Mouse (Mus musculus) neutrophil, adult 5-6 weeks (primary cell): ENCODE results near the gene Os9. TPM values are rescaled to one million over a fixed set of nuclear protein-coding genes. Genes with fewer than 3 reads are reported as not detected.
"Not testable (repeated sequence)": the region's sequence is repeated elsewhere in the genome, so short reads cannot be mapped to it uniquely, and the experiment has no call there.

Experiments used
- ATAC-seq: fragments of 151-379, 151-347 bp; 2 replicates; pipeline ENCODE4 v1.8.0; 2017; ENCODE audit warnings: mild to moderate bottlenecking, moderate TSS enrichment; ENCODE audit not compliant: insufficient number of reproducible peaks, poor library complexity, low FRiP score, severe bottlenecking; ENCODE audit errors: extremely low read depth
- total RNA-seq: library from RNA; stranded (forward); fragments of 200-1000 nt; gene quantifications from 2 replicates; pipeline ENCODE4 v1.2.3, GENCODE M21; 2017

Os9 gene
- total RNA-seq, 1 experiment from 2014 or later, result 157 TPM

- not testable (repeated sequence) for ATAC-seq
Measured at GRCm38 (mm10) chr10:127151233-127151632, 30.3 kb upstream of the Os9 start.

GRCm38 (mm10) chr10:127150471-127150872 is 29.5 kb upstream of the Os9 start:
- ATAC-seq, result no peak

GRCm38 (mm10) chr10:127147135-127147534 is 26.2 kb upstream of the Os9 start:
- no peak for ATAC-seq

- ATAC-seq, result 0 out of 2 replicates have a peak, but pooled peaks have one; percentile 24
Measured at GRCm38 (mm10) chr10:127145303-127145702, 24.4 kb upstream of the Os9 start.

- ATAC-seq, result no peak
Measured at GRCm38 (mm10) chr10:127144536-127144935, 23.6 kb upstream of the Os9 start.

- no peak for ATAC-seq
Measured at GRCm38 (mm10) chr10:127143228-127143627, 22.3 kb upstream of the Os9 start.

GRCm38 (mm10) chr10:127141500-127141899 is 20.6 kb upstream of the Os9 start:
- peak; percentile 52 for ATAC-seq

- no peak for ATAC-seq
Measured at GRCm38 (mm10) chr10:127140971-127141370, 20.0 kb upstream of the Os9 start.

- ATAC-seq, result no peak
Measured at GRCm38 (mm10) chr10:127138328-127139141, 17.6 kb upstream of the Os9 start.

GRCm38 (mm10) chr10:127137896-127138295 is 17.0 kb upstream of the Os9 start:
- ATAC-seq, result no peak

- ATAC-seq, result peak; percentile 83
Measured at GRCm38 (mm10) chr10:127136510-127136909, 15.6 kb upstream of the Os9 start.

GRCm38 (mm10) chr10:127135118-127135836 is 14.3 kb upstream of the Os9 start:
- peak; percentile 37; the same call in 1 of the 2 replicates for ATAC-seq

GRCm38 (mm10) chr10:127134394-127135035 is 13.6 kb upstream of the Os9 start:
- not testable (repeated sequence) for ATAC-seq

GRCm38 (mm10) chr10:127132469-127132868 is 11.5 kb upstream of the Os9 start:
- ATAC-seq, result no peak

- no peak for ATAC-seq
Measured at GRCm38 (mm10) chr10:127129431-127129830, 8.5 kb upstream of the Os9 start.

GRCm38 (mm10) chr10:127127711-127128279 is 6.9 kb upstream of the Os9 start:
- ATAC-seq, result no peak

- 0 out of 2 replicates have a peak, but pooled peaks have one; percentile 16 for ATAC-seq
Measured at GRCm38 (mm10) chr10:127126579-127126978, 5.6 kb upstream of the Os9 start.

- ATAC-seq, result peak; percentile 53
Measured at GRCm38 (mm10) chr10:127125210-127126001, 4.5 kb upstream of the Os9 start.

GRCm38 (mm10) chr10:127123436-127123805 is 2.5 kb upstream of the Os9 start:
- peak; percentile 36 for ATAC-seq
